Mouse (Mus musculus) hindbrain, embryonic 12.5 days (tissue): ENCODE data around the gene Sirt1. TPM values are rescaled to one million over a fixed set of nuclear protein-coding genes. Genes with fewer than 3 reads are reported as not detected.

Experiments
- ATAC-seq: fragments of 200-750 bp; cut with Nextera tagmentation; 2 replicates; pipeline ENCODE4 v1.8.0; 2017; ENCODE audit warnings: moderate TSS enrichment; ENCODE audit not compliant: low FRiP score
- H3K27ac ChIP-seq: fragments of 300-500 bp; sonication (generic); 2 replicates; pipeline ENCODE4 v1.5.1; 2016; ENCODE audit warnings: mild to moderate bottlenecking
- H3K27me3 ChIP-seq: fragments of 300-500 bp; sonication (generic); 2 replicates; pipeline ENCODE4 v1.6.1; 2016; ENCODE audit warnings: mild to moderate bottlenecking
- H3K36me3 ChIP-seq: fragments of 300-500 bp; sonication (generic); 2 replicates; pipeline ENCODE4 v1.6.1; 2016; ENCODE audit warnings: mild to moderate bottlenecking
- H3K4me1 ChIP-seq: fragments of 300-500 bp; sonication (generic); 2 replicates; pipeline ENCODE4 v1.6.1; 2016
- H3K4me2 ChIP-seq: fragments of 300-500 bp; sonication (generic); replicated peaks from 2 replicates; pipeline ENCODE4 v1.6.1; 2016; ENCODE audit warnings: mild to moderate bottlenecking
- H3K4me3 ChIP-seq: fragments of 300-500 bp; sonication (generic); 2 replicates; pipeline ENCODE4 v1.5.1; 2016; ENCODE audit warnings: mild to moderate bottlenecking
- H3K9ac ChIP-seq: fragments of 300-500 bp; sonication (generic); 2 replicates; pipeline ENCODE4 v1.6.1; 2016; ENCODE audit warnings: mild to moderate bottlenecking, moderate library complexity
- H3K9me3 ChIP-seq: fragments of 300-500 bp; sonication (generic); replicated peaks from 2 replicates; pipeline ENCODE4 v1.6.1; 2016; ENCODE audit warnings: mild to moderate bottlenecking
- WGBS: fragments of 180-500 bp; shearing (Covaris S2); methylation state at CpG from one replicate; pipeline ENCODE4 v1.1.7; 2016; 5-methylcytosine and 5-hydroxymethylcytosine counted together
- polyA plus RNA-seq: library from polyadenylated mRNA; unstranded; fragments of >200 nt; fragmentation: Nextera tagmentation; extraction: Ambion mirVana; gene quantifications from 2 replicates; pipeline ENCODE4 v1.2.1, GENCODE M21; 2016

Gene Sirt1
- polyA plus RNA-seq: 7.8 and 8.6 TPM in 2 replicates

GRCm38 (mm10) chr10:63381498-63382280 is at the start of gene Sirt1:
Gene Sirt1 (minus strand): TSS chr10:63381704.
- H3K36me3 ChIP-seq: no peaks in the 10 kb centered on the region
- WGBS: 6% methylated on average over 24 of the region's 24 CpGs
- peak within 1 kb of the TSS; percentile 61 for H3K9ac ChIP-seq
- H3K4me1 ChIP-seq: peaks cover 7% of the 10 kb centered on the region; the same call in 1 of the 2 replicates
- H3K27ac ChIP-seq: no peak within 1 kb of the TSS; the same call in 1 of the 2 replicates
- H3K4me3 ChIP-seq: peak within 1 kb of the TSS; percentile 50
- H3K27me3 ChIP-seq: peaks cover 8% of the 10 kb centered on the region; the same call in 1 of the 2 replicates
- no peaks in the 10 kb centered on the region for H3K9me3 ChIP-seq
- peak within 1 kb of the TSS; percentile 83 for H3K4me2 ChIP-seq
- ATAC-seq: 0 out of 2 replicates have a peak, but pooled peaks have one; percentile 6

GRCm38 (mm10) chr10:63429785-63430305 is 48.3 kb upstream of the Sirt1 start, which contains the start of gene Ctnna3:
Gene Ctnna3 (plus strand): TSS chr10:63430098.
- peak within 1 kb of the TSS; percentile 65 for H3K4me2 ChIP-seq
- WGBS: under 1% methylated on average over 55 of the region's 55 CpGs

GRCm38 (mm10) chr10:63429380-63429779 is 47.9 kb upstream of the Sirt1 start:
- ATAC-seq: peak; percentile 93
- Histone ChIP-seq H3K36me3 (no peaks in the 10 kb centered on the region), H3K4me1 (no peaks in the 10 kb centered on the region), H3K4me2 (peak overlapping the region; percentile 65), H3K27ac (peak overlapping the region; percentile 72), H3K4me3 (peak overlapping the region; percentile 72), H3K9ac (peak overlapping the region; percentile 62), H3K9me3 (no peaks in the 10 kb centered on the region), H3K27me3 (no peaks in the 10 kb centered on the region)
- 0% methylated on average over 34 of the region's 34 CpGs for WGBS

More at GRCm38 (mm10) chr10:63429785-63430305, 48.3 kb upstream of the Sirt1 start, which contains the start of gene Ctnna3:
- H3K4me3 ChIP-seq: peak within 1 kb of the TSS; percentile 72
- H3K4me1 ChIP-seq: no peaks in the 10 kb centered on the region
- H3K27ac ChIP-seq: peak within 1 kb of the TSS; percentile 72
- peak; percentile 98 for ATAC-seq
- no peaks in the 10 kb centered on the region for H3K27me3 ChIP-seq
- H3K36me3 ChIP-seq: no peaks in the 10 kb centered on the region
- H3K9me3 ChIP-seq: no peaks in the 10 kb centered on the region
- H3K9ac ChIP-seq: peak within 1 kb of the TSS; percentile 62

- WGBS: 2% methylated on average over 11 of the region's 11 CpGs
- Histone ChIP-seq H3K9ac (peak overlapping the region; percentile 37), H3K4me1 (no peaks in the 10 kb centered on the region), H3K27ac (no peak overlapping the region), H3K4me2 (peak overlapping the region; percentile 65), H3K9me3 (no peaks in the 10 kb centered on the region), H3K27me3 (no peaks in the 10 kb centered on the region), H3K36me3 (no peaks in the 10 kb centered on the region), H3K4me3 (peak overlapping the region; percentile 72)
- ATAC-seq: no peak
Measured at GRCm38 (mm10) chr10:63429023-63429340, 47.5 kb upstream of the Sirt1 start.

GRCm38 (mm10) chr10:63428243-63429022 is 46.9 kb upstream of the Sirt1 start:
- H3K36me3 ChIP-seq: no peaks in the 10 kb centered on the region
- 24% methylated on average over 19 of the region's 19 CpGs for WGBS
- H3K4me2 ChIP-seq: peak overlapping the region; percentile 65
- H3K27me3 ChIP-seq: no peaks in the 10 kb centered on the region
- H3K27ac ChIP-seq: no peak overlapping the region
- no peaks in the 10 kb centered on the region for H3K9me3 ChIP-seq
- H3K9ac ChIP-seq: peak overlapping the region; percentile 37
- no peak for ATAC-seq
- peak overlapping the region; percentile 72 for H3K4me3 ChIP-seq
- H3K4me1 ChIP-seq: no peaks in the 10 kb centered on the region

- H3K4me2 ChIP-seq: no peak overlapping the region
- ATAC-seq: no peak
- H3K4me3 ChIP-seq: no peak overlapping the region
- no peaks in the 10 kb centered on the region for H3K4me1 ChIP-seq
- H3K36me3 ChIP-seq: no peaks in the 10 kb centered on the region
- WGBS: 78% methylated on average over 8 of the region's 8 CpGs
- no peak overlapping the region for H3K9ac ChIP-seq
- H3K9me3 ChIP-seq: no peaks in the 10 kb centered on the region
- H3K27ac ChIP-seq: no peak overlapping the region
- H3K27me3 ChIP-seq: no peaks in the 10 kb centered on the region
Measured at GRCm38 (mm10) chr10:63427146-63427545, 45.6 kb upstream of the Sirt1 start.

- Histone ChIP-seq H3K36me3 (no peaks in the 10 kb centered on the region), H3K4me3 (no peak overlapping the region), H3K27me3 (no peaks in the 10 kb centered on the region), H3K4me2 (no peak overlapping the region), H3K9ac (no peak overlapping the region), H3K27ac (no peak overlapping the region), H3K9me3 (no peaks in the 10 kb centered on the region), H3K4me1 (no peaks in the 10 kb centered on the region)
- no peak for ATAC-seq
Measured at GRCm38 (mm10) chr10:63424475-63424814, 42.9 kb upstream of the Sirt1 start.

GRCm38 (mm10) chr10:63423591-63424474 is 42.3 kb upstream of the Sirt1 start:
- no peak for ATAC-seq
- Histone ChIP-seq H3K9ac (no peak overlapping the region), H3K36me3 (no peaks in the 10 kb centered on the region), H3K27me3 (no peaks in the 10 kb centered on the region), H3K27ac (no peak overlapping the region), H3K4me2 (no peak overlapping the region), H3K9me3 (no peaks in the 10 kb centered on the region), H3K4me1 (no peaks in the 10 kb centered on the region), H3K4me3 (no peak overlapping the region)
- WGBS: 86% methylated on average over 9 of the region's 9 CpGs

- WGBS: 85% methylated on average over 5 of the region's 5 CpGs
- Histone ChIP-seq H3K27me3 (no peaks in the 10 kb centered on the region), H3K4me3 (no peak overlapping the region), H3K9ac (no peak overlapping the region), H3K27ac (no peak overlapping the region), H3K36me3 (no peaks in the 10 kb centered on the region), H3K4me2 (no peak overlapping the region), H3K9me3 (no peaks in the 10 kb centered on the region), H3K4me1 (no peaks in the 10 kb centered on the region)
- ATAC-seq: no peak
Measured at GRCm38 (mm10) chr10:63422736-63422992, 41.2 kb upstream of the Sirt1 start.

- H3K27ac ChIP-seq: no peak within 1 kb of the TSS
- ATAC-seq: no peak
- WGBS: 89% methylated on average over 18 of the region's 18 CpGs
- no peak within 1 kb of the TSS for H3K4me2 ChIP-seq
- no peaks in the 10 kb centered on the region for H3K4me1 ChIP-seq
- no peaks in the 10 kb centered on the region for H3K9me3 ChIP-seq
- H3K4me3 ChIP-seq: no peak within 1 kb of the TSS
- no peak within 1 kb of the TSS for H3K9ac ChIP-seq
- H3K36me3 ChIP-seq: no peaks in the 10 kb centered on the region
- H3K27me3 ChIP-seq: no peaks in the 10 kb centered on the region
Measured at GRCm38 (mm10) chr10:63421739-63422735, 40.5 kb upstream of the Sirt1 start, which contains the start of gene Gm7075. Gene Gm7075 (minus strand): TSS chr10:63421789.

- ATAC-seq: no peak
- no peaks in the 10 kb centered on the region for H3K36me3 ChIP-seq
- WGBS: 64% methylated on average over 5 of the region's 5 CpGs
Measured at GRCm38 (mm10) chr10:63417061-63417460, 35.6 kb upstream of the Sirt1 start.

More at GRCm38 (mm10) chr10:63417061-63417460, 35.6 kb upstream of the Sirt1 start:
- Histone ChIP-seq H3K4me1 (no peaks in the 10 kb centered on the region), H3K9me3 (no peaks in the 10 kb centered on the region), H3K27ac (no peak overlapping the region), H3K4me3 (no peak overlapping the region), H3K9ac (no peak overlapping the region), H3K4me2 (no peak overlapping the region), H3K27me3 (no peaks in the 10 kb centered on the region)
